Mouse (Mus musculus): ENCODE measurements around the gene Adamts17. TPM values are rescaled to one million over a fixed set of nuclear protein-coding genes. Genes with fewer than 3 reads are reported as not detected.

Gene Adamts17
- polyA plus RNA-seq, 1 experiment, result not detected

DNA sequence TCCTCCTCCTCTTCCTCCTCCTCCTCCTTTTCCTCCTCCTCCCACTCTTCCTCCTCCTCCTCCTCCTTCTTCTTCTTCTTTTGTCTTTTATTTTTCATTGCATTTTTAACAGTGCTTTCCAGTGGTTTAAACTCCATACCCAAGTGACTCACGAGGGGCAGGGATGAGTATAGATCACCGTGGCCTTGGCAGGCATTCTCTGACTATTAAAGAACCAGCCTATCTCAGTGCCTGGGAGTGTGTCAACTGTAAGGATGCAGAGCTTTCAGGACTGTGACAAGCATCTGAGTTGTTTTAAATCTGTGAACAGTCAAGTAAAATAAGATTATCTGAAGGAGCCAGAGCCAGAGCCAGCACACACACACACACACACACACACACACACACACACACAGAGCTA, 130.7 kb downstream of the Adamts17 start:
- TF ChIP-seq GATA1 (IDR thresholded peaks at IDR 0.05; ENCODE audit: low read length), result no peak

DNA sequence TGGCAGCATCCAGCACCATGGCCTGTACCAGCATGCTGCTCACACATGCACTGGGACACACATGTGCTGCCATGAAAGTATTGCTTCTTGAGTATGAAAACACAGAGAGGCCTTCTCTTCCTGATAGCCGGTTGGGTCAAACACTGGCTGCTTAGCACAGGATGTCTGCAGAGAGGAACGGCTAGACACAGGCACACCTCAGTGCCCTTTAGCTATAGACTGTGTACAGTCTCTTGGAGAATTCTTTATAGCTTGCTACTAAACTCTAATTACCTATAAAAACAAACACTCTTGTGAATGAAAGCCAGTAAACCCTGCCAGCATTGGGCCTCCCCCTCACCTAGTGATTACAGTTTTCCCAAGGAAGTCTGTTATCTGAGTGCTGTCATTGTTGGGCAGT, 131.4 kb downstream of the Adamts17 start:
- no peak for TF ChIP-seq GATA1 (IDR thresholded peaks at IDR 0.05; ENCODE audit: low read length)

DNA sequence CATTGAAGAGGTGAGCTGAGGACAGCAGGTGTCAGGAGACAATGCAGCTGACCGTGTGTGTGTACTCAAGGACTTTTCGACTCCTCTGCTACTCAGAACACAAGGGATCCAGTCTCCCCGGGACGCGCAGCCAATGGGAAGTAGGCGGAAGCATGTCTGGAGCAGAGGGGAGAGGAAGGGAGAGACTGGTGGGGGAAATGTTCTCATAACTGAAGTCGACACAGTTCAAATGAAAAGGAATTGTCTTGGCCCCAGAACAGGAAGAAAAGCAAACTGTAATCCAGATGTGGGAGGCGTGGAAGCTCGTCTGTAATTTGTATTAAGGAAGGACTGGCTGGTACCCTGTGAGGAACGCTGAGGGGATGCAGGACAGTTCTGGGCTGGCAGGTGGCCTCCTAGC, 135.3 kb downstream of the Adamts17 start:
- no peak for TF ChIP-seq GATA1 (IDR thresholded peaks at IDR 0.05; ENCODE audit: low read length)

DNA sequence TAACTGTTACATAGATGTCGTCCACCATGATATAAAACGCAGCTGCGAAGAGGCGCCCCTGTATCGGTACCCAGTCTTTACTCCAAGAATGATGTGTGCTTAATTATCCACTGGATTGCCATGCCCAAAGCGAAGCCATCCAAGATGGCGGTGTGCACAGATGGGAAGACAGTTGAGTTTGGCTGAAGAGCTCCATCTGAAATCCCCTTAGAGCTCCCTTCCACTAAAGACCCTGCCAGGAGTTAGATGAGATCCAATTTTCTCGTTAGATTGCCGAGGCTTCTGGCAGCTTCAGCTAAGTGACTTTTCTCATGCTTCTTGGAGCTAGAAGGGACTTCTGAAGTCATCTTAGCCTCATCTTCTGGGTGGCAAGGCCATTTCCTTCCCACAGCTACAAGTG, 136.8 kb downstream of the Adamts17 start:
- TF ChIP-seq GATA1 (IDR thresholded peaks at IDR 0.05; ENCODE audit: low read length), result no peak

DNA sequence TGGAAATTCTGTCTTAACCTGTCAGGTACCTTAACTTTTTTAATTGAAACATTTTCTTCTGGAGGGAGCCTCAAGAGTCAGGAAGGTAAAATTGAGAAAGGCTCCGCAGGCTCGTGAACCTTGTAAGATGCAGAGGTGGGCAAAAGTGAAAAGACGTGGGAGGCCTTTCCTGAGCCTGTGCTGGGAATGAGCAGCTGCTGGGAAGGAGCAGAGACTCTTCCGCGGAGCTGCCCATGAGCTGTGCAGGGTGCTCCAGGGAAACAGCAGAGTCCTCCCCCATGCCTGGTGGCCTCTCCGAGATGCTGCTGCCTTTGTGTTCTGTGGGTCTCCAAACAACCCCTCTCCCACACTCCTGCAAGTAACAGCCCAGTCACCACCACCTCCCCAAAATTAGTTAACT, 142.1 kb downstream of the Adamts17 start:
- TF ChIP-seq GATA1 (IDR thresholded peaks at IDR 0.05; ENCODE audit: low read length), result no peak

DNA sequence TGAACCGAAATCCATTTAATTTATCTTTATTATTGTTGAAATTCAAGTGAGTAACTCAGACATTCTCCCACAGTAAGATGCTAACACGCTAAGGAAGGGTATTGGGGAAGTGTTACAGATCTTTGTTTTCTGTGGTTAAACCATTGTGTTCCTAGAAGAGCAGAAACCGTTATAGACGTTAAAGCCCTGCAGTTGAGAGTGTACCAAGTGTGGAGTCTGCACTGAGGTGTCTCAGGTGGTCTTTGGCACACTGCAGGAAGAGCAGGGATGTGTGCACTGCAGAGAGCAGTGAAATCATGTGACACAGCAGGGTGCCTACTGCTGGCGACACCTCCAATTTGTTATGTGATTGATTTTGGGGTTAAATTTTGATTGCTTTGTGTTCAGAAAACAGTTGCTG, 142.5 kb downstream of the Adamts17 start:
- TF ChIP-seq GATA1 (IDR thresholded peaks at IDR 0.05; ENCODE audit: low read length), result no peak

DNA sequence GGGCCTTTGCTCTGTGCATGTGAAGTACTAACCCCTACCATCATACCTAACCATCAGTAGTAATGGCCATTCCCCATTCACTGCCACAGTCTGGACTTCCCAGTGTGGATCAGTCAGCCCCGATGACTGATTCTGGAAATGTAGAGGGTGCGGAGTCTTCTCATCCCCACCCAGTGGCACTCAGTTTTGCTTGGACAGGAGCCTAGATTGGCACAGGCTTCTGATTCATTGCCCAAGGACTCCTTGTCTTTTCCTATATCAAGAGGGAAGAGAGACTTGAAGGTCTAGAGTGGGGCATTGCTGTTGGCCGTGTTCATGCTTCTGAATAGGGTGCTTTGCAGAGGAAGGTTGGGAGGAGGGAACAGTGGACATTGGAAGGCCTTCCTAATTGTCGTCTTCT, 148.1 kb downstream of the Adamts17 start:
- TF ChIP-seq GATA1 (IDR thresholded peaks at IDR 0.05; ENCODE audit: low read length), result no peak

DNA sequence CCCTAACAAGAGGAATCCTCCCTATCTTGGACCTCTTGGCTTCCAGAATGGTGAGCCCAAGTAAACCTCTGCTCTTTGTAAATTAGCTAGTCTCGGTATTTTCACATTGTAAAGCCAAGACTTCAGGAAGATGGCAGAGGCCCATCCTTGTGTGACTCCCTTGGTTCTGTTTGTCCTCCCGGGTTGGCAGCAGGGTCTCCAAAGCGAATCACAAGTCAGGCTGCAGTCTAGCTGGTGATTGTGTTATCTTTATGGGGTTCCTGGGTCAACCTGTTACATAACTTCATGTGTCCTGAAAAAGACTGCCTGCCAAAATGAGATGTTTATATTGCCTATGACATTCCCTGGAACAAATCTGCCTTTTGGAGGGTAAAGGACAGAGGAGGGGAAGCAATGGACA, 148.9 kb downstream of the Adamts17 start:
- no peak for TF ChIP-seq GATA1 (IDR thresholded peaks at IDR 0.05; ENCODE audit: low read length)

DNA sequence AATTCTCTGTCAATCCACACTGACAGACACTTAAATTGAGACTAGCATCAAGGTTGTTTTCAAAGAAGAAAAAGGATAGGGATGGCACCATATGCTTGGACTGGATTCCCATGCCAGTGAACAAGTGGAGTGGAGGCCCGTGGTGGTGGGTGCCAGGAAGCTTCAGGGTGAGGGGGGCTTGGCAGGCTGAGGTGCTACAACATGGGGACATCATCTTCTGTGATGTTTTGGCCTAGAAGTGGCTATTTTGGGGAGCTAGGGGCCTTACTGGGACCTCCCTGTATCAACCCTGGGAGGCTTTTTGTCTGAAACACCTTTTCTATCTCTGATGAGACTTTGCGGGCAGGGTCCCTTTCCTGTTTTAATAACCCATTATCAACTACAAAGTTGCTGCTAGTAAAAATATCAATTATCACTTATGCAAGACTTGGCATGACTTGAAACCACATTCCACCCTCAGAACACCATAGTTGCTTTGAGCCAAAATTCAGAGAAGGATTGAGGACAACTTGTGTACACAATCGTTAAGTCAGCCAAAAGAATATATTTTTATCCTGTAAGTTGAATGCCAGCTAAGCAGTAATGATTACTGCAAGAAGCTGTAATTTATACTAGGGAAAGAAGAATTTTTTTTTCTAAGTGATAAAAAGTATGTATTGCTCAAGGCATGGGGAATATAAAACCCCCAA, 150.0 kb downstream of the Adamts17 start:
- no peak for TF ChIP-seq GATA1 (IDR thresholded peaks at IDR 0.05; ENCODE audit: low read length)

DNA sequence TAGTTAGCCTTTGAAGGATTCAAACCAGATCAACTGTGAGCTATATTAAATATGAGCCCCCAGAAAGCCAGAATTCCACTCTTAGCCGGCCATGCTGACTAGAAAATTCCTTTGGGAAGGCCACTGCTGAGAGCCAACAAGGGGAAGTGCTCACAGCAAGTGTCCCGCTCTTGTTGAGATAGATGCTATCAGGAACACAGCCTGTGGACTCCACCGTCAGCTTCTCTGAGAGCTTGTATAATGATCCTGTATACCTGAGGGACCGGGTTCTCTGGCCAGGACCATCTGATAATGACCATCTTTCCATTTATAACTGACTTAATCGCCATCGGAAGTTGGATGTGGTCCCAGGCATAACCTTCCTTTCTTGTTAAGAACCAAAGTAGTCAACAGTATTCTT, 159.3 kb downstream of the Adamts17 start:
- no peak for TF ChIP-seq GATA1 (IDR thresholded peaks at IDR 0.05; ENCODE audit: low read length)

DNA sequence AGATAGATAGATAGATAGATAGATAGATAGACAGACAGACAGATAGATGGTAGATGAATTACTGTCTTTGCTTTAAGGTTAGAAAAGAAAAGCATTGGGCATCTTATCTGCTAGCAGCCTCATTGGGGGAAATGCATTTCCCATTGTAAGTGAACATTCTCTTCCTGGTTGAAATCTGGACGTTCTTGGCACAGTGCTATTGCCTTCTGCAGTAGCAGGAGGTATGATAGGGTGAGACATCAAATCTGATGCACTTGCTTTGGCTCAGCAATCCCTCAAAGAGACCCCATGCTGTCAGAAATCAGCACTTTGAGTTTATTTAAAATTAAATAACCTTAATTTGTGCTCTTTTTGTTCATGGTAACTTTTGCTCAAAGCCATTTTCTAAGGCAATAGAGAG, 164.1 kb downstream of the Adamts17 start:
- no peak for TF ChIP-seq GATA1 (IDR thresholded peaks at IDR 0.05; ENCODE audit: low read length)

DNA sequence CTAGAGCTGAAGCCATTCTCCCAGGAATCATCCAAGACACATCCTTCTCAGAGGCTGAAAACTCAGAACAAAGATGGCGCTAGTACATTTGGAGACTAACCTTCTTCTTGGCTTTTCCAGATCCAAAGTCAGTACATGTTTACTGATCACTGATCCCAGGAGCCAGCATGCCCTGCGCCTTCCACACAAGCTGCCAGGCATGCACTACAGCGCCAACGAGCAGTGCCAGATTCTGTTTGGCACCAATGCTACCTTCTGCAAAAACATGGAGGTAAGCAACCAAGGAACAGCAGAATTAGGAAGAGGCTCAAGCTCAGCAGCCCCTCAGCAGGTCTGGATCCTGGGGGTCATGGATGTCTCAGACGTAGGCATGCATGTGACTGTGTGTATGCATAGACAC, 164.7 kb downstream of the Adamts17 start:
- TF ChIP-seq GATA1 (IDR thresholded peaks at IDR 0.05; ENCODE audit: low read length), result no peak

DNA sequence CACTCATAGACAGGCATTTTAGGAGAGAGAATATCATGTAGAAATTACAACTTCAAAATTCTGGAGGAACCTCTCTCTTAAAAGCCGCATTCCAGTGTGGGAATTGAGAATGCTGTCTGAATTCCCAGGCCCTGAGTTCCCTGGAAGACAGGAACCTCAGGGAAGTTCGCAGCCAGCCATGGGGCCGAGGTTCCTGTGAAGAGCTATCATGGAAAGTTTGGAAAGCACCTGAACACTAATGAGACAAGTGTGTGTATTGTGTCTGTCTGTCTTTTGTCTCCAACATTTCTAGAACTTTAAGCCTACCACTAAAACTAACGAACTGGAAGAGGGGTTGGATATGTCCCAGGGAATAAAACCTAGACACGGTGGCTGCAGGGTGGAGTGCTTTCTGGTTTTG, 170.3 kb downstream of the Adamts17 start:
- no peak for TF ChIP-seq GATA1 (IDR thresholded peaks at IDR 0.05; ENCODE audit: low read length)

DNA sequence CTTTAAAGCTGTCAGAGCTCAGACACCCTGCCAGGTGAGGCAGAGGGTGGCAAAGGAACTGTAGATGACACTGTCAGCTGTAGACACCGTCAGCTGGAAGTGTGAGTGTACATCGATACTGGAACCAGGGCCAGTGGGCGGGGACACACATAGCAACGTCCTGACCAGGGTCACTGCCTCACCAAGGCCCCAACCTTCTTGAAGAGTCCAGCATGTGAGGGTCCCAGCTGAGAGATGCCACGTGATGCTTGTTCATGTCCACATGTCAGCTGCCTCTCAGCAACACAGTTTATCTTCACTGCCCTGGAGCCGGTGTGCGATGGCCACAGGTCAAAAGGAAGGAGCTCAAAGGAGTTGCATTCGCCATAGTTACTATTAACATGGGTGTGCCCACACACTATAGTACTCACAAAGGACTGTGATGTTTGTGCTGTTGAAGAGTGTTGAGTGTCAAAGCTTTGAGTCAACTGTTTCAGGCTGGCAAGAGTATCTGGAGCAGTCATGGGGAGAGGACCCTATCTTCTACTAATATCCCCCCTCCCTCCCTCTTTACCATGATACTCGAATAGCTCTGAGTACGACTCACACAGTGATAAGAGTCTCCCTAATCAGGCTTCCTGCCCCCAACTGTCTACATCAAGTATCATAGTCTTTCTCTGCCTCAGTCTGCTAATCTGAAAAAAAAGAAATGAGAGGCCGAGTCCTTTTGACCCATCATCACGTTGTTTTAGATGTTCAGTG, 172.6 kb downstream of the Adamts17 start:
- TF ChIP-seq GATA1 (IDR thresholded peaks at IDR 0.05; ENCODE audit: low read length), result no peak

DNA sequence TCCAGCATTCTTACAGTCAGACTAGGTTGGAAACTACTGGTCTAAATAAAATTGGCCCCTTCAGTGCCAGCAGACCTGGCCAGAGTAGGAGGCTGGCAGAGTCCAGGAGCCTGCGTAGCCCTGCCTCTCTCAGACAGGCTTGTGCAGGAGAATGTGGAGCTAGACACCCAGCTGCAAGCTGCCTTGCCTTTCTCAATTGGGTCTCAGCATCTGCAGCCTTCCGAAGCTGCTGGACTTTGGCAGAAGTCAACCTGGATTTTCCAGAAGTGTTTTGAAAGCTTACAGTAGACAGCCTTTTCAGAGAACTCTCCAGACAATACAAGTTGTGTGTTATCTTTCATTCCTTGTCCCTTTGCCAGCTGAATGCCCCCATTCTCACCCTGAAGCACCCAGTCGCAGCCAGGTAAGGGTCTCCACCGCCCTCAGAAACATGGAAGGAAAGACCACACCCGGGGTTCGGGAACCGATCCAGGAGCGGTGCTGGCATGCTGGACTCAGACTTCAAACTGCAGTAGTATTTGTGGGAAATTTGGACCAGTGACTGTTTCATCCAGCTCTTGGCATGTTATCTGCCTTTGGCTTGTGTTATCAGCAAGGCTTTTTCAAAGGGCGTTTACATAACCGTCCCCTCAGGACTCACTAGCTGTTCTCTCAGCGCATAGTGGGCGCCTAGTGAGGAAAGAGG, 173.8 kb downstream of the Adamts17 start:
- no peak for TF ChIP-seq GATA1 (IDR thresholded peaks at IDR 0.05; ENCODE audit: low read length)

DNA sequence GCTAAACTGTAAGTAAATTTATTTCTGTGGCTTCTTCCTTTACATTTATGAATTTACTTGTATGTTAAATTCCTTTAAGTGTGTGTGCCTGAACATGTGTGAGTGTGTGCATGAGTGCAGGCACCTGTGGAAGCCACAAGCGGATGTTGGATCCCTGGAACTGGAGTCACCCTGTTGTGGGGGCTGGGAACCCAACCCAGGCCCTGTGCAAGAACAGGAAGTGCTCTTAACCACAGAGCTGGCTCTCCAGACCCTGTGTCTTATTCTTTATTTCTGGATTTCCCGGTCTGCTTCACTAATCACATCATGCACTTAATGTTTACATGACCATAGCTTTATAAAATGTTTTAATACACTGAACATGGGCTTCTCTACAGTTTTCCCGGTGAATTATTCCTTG, 180.4 kb downstream of the Adamts17 start:
- no peak for TF ChIP-seq GATA1 (IDR thresholded peaks at IDR 0.05; ENCODE audit: low read length)

Measured in G1E-ER4 (cell line).